Mouse (Mus musculus) olfactory bulb, adult 2 months (tissue): ENCODE measurements around the gene 4430402I18Rik.

Experiments used
- CTCF ChIP-seq: fragments of 200-500 bp; IDR thresholded peaks from 2 replicates; pipeline ENCODE4 v1.5.1; 2012; ENCODE audit warnings: low read depth, mild to moderate bottlenecking, low read length, moderate library complexity; ENCODE audit not compliant: insufficient read depth
- POLR2A ChIP-seq: fragments of 200-500 bp; IDR thresholded peaks from 2 replicates; pipeline ENCODE4 v1.6.1; 2012; ENCODE audit warnings: mild to moderate bottlenecking, low read depth, low read length, moderate library complexity; ENCODE audit not compliant: insufficient read depth

GRCm38 (mm10) chr19:28902806-28903205 lies 64.8 kb downstream of the 4430402I18Rik start:
- no peak for TF ChIP-seq CTCF
- no peak for TF ChIP-seq POLR2A
